Mouse (Mus musculus) spleen, adult 2 months (tissue): ENCODE results near the gene Klk1b22.

Experiments
- CTCF ChIP-seq: fragments of 200-500 bp; IDR thresholded peaks from 2 replicates; pipeline ENCODE4 v1.5.1; 2011; ENCODE audit warnings: mild to moderate bottlenecking, inconsistent platforms; ENCODE audit not compliant: insufficient read depth, insufficient read length, insufficient replicate concordance; ENCODE audit errors: extremely low read depth
- POLR2A ChIP-seq: fragments of 200-500 bp; IDR thresholded peaks from 2 replicates; pipeline ENCODE4 v1.6.1; 2011; ENCODE audit warnings: low read depth, low read length, inconsistent platforms

- TF ChIP-seq POLR2A (no peak), CTCF (no peak)
Measured at GRCm38 (mm10) chr7:44112373-44112772, at the start of gene Klk1b22.
